Mouse (Mus musculus) urinary bladder, postnatal 36 days (tissue): ENCODE measurements at regions not wholly inside any gene's neighbourhood (a gene's known extent, or its start where the extent isn't known, plus 50 kb on each side); places are given as distances from the start of the nearest gene placed in this dataset.

Source experiments
- DNase-seq, 2 experiments: peaks; one replicate each; pipeline ENCODE4 v3.0.0; 2022; ENCODE audit warnings: low spot score in 2 of 2, mixed read lengths in 1 of 2

DNA sequence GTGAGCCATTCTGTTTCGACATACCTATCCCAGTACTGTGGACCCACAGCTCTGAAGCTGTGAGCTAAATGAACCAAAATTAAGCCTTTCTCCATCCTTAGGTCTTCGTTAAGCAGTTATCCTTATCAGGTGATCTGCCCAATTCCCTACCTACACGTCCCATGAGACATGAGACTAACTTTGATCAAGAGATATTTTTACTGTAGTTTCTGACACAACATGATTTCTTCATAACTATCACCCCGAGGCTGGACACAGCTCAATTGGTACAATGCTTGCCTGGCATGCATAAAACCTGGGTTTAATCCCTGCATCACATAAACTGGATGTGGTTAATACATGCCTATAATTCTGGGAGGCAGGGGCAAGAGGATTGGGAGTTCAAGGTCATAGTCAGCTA lies 82.2 kb upstream of the Elovl6 start:
- DNase-seq, result no peak

DNA sequence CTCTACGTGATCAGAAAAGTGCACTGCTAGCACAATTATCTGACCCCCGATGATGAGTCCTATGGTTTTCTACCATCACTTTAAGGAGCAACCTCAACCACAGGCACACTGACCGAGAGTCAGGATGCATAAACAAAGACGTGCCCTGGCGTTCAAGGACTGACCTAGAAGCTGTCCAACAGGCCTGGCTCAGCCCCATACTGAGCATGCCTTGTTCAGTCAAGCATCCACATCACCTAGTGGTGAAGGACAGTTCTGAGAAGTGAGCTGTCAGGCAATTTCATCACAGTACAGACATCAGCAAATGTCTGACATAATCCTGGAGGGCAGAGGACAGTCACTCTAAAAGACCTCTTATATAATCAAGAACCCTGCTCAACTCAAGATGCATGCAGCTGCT lies 81.5 kb upstream of the Elovl6 start:
- DNase-seq, result no peak

DNA sequence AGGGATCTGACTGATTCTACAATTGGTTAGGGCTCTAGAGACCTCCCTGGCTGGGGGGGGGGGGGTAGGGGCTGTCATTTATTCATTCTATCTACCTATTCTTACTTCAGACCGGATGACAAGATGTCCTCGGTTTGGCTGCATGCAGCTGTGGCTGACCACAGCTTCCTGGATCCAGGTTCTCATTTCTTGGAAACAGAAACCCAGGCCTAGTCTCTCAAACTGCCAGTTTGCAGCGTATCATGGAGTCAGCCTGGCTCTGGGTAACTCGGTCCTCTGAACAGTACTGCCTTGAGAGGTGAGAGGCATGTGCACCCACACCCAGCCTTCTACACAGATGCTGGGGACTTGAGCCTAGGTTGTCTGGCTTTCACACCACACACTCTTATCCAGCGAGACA lies 62.1 kb upstream of the Elovl6 start:
- DNase-seq, result no peak

DNA sequence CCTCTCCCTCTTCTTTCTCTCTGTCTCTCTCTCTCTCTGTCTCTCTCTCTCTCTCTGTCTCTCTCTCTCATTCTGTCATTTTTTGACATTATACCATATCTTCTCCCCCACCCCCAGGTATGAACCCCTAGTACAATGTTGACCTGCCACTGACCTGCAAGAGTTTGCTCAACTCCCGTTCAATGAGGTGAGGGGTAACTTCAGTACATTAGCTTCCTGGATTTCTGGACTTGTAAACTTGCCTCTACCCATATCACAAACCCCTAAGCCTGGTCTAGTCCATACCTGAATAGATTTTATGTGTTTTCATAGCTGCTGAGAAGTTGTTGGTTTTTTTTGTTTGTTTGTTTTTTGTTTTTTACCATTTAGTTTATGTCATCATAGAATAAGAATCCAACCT lies 60.8 kb upstream of the Elovl6 start:
- DNase-seq, result no peak

DNA sequence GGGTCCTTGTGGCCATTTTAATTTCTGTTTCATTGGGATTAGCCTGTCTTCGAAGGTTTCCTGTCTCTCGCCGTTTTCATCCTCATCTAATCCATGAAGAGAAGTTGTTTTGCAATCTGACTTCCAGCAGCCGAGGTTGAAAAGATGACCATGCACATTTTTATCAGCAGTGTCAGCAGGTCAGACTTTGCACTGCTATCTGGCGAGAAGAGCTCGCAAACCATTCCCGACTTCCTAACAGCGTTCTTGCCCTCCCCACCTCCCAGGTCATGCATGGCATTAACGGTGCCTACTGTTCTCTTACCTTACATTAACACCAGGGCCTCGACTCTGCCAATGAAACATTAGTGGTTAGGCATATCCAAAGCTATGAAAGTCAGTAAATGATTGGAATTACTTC lies 60.1 kb upstream of the Elovl6 start:
- no peak for DNase-seq

DNA sequence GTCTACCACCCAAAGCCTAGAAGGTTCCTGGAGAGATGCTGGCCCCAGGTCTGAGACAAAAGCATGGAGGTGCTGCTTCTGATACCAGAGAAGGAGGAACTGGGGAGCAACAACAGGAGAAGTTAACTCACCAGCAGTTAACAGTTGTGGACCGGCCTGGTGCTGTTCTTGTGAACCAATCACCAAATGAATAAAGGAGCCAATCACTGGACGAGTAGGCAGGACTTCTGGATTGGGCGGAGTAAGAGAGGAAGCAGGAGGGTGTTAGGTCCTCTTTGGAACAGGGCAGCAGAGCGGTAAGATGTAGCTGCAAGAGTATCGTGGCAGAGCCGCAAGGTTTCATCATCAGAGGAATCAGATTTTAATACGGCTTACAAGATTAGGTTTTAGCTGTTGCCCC lies 57.7 kb upstream of the Elovl6 start:
- DNase-seq, result no peak

DNA sequence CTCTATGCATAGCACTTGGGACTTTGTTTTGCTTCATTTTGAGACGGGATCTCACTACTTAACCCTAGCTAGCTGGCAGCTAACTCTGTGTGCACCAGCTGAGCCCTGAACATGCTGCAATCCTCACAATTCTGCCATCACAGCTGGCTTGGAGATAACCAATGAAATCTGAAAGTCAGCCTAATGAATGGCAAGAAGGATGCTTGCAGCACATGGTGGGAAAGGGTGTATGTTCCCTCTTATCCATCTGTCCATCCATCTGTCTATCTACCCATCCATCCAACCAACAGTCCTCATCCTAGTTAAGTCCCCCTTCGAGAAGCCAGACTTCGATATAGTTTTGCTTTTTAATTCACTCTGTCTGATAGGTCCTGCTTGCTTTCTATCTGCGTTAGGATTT lies 55.9 kb upstream of the Elovl6 start:
- DNase-seq, result no peak

DNA sequence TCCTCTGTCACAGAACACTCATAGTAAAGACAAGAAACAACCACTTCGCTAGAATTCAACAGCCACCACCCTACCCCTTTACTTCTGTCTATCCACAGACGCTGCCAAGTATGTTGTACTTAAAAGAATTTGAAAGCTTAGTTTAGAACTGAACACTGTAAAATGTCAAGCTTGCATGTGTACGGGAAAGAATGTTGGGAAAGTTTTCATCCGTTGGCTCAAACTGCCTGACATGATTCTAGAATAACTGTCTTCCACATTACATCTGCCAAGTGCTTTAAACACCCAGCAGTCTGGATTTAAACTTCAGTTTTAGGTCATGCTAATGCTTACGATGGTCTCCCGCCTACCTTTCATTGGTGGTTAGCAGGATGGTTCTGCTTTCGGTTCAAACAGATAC lies 54.1 kb upstream of the Elovl6 start:
- no peak for DNase-seq

DNA sequence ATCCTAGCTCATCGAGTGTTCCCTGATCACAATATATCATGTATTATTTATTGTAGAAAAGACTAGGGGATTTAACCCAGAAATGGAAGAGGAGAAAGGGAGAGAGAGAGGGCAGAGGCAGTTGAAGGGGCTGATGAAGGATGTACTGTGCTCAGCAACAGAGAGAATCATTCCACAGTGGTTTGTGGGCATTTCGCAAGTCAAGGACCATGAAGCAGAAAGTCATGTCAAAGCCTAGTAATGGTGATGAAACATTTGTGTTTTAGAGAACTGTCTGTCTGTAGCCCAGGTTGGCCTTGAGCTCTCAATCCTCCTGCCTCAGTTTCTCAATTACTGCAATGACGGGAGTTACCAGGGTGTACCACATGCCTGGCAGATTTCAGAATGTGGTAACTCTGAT lies 50.9 kb upstream of the Elovl6 start:
- no peak for DNase-seq
